Mouse (Mus musculus) layer of hippocampus, postnatal 14 days (tissue): ENCODE measurements around the gene Foxp1. TPM values are rescaled to one million over a fixed set of nuclear protein-coding genes. Genes with fewer than 3 reads are reported as not detected.

ENCODE experiments used
- DNase-seq, 2 experiments: peaks; one replicate each; pipeline ENCODE4 v3.0.0; 2021 to 2022; ENCODE audit warnings: low spot score in 2 of 2, mixed read lengths in 1 of 2
- total RNA-seq, 2 experiments: library from RNA; stranded (reverse); gene quantifications; 2 replicates each; pipeline ENCODE4 v1.2.3; 2021

Foxp1 gene
- total RNA-seq, 2 experiments from 2014 or later: 95.0 to 96.7 TPM

GRCm38 (mm10) chr6:99153682-99154081 is 368.8 kb downstream of the Foxp1 start:
- no peak for DNase-seq

DNA sequence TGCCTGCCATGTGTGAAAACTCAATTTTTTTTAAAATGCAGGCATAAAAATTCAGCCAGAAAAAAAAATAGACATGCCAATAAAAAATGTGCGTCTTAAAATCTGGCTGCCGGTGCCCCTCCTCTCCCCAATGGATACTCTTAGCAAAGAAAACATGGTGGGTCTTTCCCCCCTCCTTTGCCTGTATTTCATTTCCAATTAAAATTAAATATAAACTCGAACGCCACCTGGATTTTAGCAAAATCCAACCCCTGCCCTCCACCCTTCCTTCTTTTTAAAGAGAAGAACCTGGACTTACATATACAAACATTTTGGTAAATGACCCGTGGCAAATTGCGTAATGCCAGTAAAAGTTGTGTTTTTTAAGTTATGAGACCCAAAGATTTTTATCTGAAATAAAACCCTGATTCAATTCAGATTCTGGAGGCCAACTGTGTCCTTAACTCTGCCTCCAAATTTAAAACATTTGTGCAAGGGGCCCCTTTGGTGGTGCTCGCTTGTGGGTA is 376.1 kb downstream of the Foxp1 start:
- no peak for DNase-seq

DNA sequence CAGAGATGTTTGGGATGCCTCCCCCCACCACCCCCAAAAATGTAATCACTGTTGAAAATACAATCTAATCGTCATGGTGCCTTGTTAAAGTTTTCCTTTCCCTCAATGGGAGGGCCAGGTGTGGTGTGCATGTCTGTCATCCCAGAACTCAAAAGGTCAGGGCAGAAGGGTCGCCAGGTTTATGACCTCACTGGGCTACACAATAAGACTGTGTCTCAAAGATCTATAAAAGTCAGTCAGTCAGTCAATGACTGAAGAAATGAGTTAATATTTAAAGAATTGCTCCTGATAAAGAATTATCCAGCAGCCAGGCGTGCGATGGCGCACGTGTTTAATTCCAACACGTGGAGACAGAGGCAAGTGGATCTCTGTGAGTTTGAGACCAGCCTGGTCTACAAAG is 377.5 kb downstream of the Foxp1 start:
- no peak for DNase-seq

DNA sequence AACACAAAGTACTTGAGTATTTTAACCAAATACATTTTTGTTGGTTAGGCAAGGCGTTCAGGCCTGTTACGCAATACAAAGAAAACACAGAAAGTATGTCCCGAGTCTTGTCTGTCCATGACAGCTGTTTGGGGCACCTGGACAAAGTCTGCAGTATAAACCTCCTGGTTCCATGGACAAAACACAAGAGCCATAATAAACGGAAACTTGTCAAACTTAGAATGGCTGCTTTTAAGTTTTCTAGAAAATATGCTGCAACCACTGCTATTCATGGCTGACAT is 378.8 kb downstream of the Foxp1 start:
- DNase-seq: no peak

- DNase-seq: no peak
Measured at GRCm38 (mm10) chr6:99142900-99143755, 379.4 kb downstream of the Foxp1 start.

DNA sequence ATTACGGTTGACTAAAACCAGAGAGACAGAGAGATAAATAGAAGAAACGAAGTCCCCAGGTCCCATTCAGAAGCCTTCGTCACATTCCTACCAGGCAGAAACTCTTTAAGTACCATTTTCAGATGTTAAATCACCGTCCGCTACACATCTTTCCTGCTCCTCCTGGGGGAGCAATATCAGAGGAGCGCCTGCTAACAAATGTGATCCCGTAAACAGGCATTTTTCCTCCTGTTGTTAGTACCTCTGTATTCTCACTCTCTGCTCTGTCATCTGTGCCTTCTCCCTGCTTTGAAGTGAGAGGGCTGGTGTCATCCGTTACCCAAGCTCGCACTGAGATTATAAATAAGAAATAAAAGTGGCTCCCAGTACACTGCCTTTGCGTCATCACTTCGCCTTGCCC is 384.5 kb downstream of the Foxp1 start:
- no peak for DNase-seq

DNA sequence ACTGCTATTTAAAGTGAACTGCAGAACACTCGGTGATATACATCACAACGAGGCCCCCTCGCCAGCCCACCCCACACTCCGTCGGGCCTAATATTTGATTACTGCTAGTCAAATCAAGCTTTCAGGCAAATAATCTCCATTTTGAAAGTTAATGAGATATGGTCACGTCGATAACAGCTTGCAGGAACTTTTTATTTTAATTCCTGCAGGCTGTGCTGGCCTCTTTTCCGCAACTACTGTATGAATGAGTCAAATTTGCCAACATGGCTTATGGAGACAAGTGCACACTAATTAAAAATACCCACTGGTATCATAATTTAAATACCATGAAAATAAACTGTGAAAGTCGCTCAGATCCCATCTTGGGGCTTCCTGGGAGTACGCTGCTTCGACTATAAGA is 385.4 kb downstream of the Foxp1 start:
- DNase-seq: peak in 1 of 2 experiments; percentile 36

DNA sequence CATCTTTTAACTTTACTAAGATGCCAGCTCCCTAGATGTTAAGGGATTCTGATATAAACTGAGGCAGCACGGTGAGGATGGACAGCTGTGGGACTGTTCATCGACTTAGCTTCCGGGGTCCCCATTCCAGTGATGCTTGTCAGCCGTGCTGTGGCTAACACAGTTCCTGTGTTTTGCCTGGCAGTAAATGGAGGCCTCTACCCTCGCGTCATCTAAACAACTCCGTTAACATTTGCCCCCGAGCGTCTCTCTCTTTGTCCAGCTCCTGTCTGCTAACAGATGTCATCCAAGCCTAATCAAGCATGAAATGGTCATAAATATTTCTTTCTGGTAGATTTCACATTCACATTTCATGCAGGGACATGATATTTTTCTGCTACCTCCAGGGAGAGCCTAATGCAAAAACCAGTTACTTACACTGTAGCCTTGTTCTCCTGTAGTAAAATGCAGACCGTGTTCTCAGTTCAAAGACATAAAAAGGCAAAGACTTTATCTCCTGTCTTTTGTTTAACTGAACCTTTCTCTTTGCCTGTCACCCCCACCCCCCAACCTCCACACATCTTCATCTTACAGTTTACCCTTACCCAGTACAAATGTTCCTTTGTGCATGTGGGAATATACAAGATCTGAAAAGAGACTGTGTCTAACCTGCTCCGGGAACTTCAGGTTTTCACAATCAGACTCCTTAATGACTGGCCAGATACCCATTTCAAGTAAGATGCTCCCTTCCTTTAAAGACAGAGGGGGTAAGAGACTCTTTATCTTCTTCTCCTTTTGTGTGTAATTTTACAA is 386.4 kb downstream of the Foxp1 start:
- DNase-seq: no peak

- no peak for DNase-seq
Measured at GRCm38 (mm10) chr6:99131815-99132214, 390.7 kb downstream of the Foxp1 start.

- DNase-seq: no peak
Measured at GRCm38 (mm10) chr6:99130758-99131410, 391.6 kb downstream of the Foxp1 start.

DNA sequence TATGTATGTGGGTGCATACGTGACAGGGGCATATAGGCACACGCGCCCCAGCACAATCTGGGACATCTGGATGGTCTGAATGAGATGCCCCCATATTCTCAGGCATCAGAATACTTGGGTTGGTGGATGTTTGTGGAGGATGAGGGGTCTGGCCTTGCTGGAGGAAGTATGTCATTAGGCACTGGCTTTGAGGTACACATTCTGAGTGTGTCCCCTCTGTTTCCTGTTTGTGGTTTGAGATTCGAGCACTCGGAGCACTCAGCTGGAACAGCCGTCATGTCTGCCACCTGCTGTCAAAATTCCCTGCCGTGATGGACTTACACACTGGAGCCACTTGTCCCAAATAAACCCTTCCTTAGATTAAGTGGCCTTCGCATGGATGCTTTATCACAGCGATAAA is 395.8 kb downstream of the Foxp1 start:
- no peak for DNase-seq

GRCm38 (mm10) chr6:99120776-99121766 is 401.4 kb downstream of the Foxp1 start:
- no peak for DNase-seq

GRCm38 (mm10) chr6:99118534-99118933 is 404.0 kb downstream of the Foxp1 start:
- no peak for DNase-seq

GRCm38 (mm10) chr6:99117411-99117810 is 405.1 kb downstream of the Foxp1 start:
- no peak for DNase-seq

GRCm38 (mm10) chr6:99111856-99112255 is 410.7 kb downstream of the Foxp1 start:
- DNase-seq: no peak

DNA sequence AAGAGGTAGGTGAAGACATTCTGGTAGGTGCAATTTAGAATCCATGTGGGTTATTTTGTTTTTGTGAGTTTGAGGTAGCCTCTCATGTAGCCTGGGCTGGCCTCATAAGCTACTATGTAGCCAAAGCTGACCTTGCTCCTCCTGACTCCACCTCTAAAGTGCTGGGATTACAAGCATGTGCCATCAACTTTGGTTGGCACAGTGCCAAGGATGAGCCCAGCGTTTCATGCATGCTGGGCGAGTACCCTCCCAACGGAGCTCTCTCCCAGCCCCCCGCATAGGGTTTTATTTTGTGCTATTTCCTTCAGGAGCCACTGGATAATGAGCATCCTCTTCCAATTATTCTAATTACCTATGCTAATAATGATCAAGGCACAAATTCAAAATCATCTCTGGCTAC is 414.1 kb downstream of the Foxp1 start:
- DNase-seq: no peak

GRCm38 (mm10) chr6:99107674-99108073 is 414.8 kb downstream of the Foxp1 start:
- no peak for DNase-seq

GRCm38 (mm10) chr6:99107081-99107482 is 415.4 kb downstream of the Foxp1 start:
- DNase-seq: no peak

DNA sequence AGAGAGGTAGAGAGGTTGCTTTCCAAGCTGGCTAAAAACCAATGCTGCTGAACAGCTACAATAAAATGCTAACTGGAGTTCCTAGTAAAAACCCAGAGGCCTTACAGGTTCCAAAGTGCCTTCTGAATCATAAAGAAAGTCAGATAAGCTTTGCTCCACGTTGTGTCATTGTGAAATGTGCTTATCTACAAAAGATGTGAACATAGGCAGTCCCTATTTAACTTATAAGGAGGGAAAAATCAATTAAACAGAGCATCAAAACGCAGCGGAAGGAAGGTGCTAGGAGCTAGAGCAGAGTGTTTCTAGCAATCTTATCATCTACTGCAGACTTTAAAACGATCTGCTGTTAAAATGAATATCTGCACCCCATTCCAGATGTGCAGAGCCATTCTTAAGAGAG is 416.5 kb downstream of the Foxp1 start:
- no peak for DNase-seq

DNA sequence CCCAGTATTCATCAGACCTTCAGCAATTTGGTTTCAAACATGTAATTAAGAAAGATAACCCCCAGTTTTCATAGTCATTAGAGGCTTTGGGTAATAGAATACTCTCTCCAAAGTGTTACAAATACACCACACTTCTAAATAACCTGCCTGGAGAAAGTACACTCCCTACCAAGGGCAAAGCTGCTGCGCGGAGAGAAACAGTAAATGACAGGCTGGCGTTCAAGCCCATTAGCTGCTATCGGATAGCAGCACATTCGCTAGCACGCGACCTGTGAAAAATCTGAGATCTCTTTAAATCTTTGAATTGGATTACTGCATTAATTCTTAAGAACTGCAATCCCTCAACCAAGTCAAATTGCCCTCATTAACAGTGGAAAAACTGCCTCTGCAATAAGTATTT is 418.1 kb downstream of the Foxp1 start:
- no peak for DNase-seq

DNA sequence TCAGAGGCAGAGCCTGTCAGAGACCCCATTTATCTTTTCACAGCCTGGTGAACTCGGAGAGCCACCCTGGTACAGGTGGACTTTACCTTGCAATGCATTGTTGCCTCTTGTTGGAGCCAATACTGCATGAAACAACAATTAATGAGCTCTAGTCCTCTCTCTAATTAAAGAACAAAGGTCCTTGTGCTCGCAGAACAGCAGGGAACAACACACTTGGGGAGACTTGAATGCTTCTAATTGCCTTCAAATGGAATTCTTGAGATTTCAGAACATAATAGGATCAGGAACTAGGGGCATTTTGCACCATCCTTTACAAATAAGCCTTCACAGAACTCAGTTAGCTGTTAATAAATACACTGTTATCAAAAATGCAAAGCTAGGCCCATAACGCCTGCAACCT is 418.6 kb downstream of the Foxp1 start:
- no peak for DNase-seq
